Mouse (Mus musculus) cerebellum, postnatal 4 days (tissue): ENCODE measurements around the gene Krt79.

ENCODE experiments used
- DNase-seq, 2 experiments: peaks; one replicate each; pipeline ENCODE4 v3.0.0; 2022; ENCODE audit warnings: low spot score in 2 of 2, mixed read lengths in 1 of 2

Krt79 gene

GRCm38 (mm10) chr15:101933024-101933423 is 7.1 kb downstream of the Krt79 start:
- no peak for DNase-seq

DNA sequence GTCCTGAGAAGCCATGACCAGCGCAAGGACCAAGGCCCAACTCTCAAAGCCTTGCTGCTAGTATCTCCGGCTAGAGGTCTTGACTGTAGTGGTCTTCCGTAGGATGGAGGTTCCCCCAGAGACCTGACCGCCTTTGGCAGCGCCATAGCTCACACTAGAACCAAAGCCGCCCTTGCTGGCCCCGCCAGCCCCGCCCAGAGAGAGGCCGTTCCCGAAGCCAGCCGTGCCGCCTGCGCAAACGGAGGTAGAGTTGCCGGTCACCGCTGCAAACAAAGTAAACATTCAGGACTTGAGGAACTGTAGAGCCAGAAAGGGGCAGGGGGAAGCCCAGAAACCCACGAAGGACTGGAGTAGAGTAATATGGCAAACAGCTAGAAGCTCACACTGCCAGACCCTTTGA is 10.5 kb downstream of the Krt79 start:
- DNase-seq: no peak

GRCm38 (mm10) chr15:101929087-101929486 is 11.0 kb downstream of the Krt79 start:
- no peak for DNase-seq

DNA sequence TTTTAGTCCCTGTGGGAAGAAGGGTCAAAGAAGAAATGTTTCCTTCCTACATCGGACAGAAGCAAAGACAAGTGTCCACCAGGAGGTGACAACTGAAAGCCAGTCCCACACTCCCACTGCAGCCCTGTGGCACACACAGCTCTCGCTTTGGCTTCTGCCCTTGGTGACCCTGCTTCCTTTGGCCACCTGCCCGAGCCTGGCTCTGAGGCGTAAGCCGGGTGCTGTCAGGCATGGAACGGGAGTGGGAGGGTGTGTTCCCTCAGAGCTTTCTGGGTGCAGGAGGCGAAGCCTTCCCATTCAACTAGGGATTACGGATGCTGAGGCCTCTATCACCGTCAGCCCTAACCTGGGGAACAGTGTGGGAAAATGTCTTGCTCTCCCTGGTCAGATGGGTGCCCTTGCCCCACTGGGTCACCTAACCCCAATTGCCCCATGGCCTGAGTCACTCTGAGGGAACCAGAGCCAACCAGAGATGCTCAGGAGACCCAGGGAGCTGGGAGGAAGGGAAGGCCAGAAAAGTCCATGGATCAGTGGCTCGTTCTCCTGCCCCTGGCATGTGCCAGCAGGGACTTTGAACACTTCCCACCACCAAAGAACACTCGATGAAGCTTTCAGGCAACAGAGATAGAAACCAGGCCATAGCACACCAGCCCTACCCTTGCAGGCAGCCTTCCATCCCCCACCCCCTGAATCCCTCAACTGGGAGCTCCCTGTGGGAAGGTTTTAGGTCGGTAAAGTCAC is 12.6 kb downstream of the Krt79 start:
- DNase-seq: no peak

GRCm38 (mm10) chr15:101925041-101925440 is 15.1 kb downstream of the Krt79 start:
- DNase-seq: no peak

DNA sequence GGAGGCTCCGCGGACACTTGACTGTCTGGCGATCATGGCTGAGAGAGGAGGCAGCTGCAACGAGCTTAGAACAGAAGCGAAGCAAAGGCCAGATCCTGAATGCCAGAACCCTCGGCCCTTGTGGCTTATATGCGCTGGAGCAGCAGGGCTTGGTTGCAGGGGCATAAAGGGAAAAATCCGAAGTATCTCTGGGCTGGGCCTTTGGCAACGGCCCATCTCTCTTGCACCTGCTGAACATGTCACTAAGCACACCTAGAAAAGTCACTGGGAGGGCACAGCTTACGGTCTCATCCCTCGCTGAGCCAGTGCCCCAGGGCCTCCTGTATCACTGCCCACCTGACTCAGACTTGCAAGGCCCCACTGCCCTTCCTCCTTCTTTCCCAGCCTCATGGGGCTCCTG is 15.5 kb downstream of the Krt79 start, which contains the start of gene Krt4:
Gene Krt4 (minus strand): TSS at position 101 of the 400 bp plus-strand sequence.
- DNase-seq: no peak

- DNase-seq: no peak
Measured at GRCm38 (mm10) chr15:101922296-101922695, 17.8 kb downstream of the Krt79 start.

- DNase-seq: no peak
Measured at GRCm38 (mm10) chr15:101916072-101916471, 24.1 kb downstream of the Krt79 start.

- no peak for DNase-seq
Measured at GRCm38 (mm10) chr15:101904849-101905248, 35.3 kb downstream of the Krt79 start.

DNA sequence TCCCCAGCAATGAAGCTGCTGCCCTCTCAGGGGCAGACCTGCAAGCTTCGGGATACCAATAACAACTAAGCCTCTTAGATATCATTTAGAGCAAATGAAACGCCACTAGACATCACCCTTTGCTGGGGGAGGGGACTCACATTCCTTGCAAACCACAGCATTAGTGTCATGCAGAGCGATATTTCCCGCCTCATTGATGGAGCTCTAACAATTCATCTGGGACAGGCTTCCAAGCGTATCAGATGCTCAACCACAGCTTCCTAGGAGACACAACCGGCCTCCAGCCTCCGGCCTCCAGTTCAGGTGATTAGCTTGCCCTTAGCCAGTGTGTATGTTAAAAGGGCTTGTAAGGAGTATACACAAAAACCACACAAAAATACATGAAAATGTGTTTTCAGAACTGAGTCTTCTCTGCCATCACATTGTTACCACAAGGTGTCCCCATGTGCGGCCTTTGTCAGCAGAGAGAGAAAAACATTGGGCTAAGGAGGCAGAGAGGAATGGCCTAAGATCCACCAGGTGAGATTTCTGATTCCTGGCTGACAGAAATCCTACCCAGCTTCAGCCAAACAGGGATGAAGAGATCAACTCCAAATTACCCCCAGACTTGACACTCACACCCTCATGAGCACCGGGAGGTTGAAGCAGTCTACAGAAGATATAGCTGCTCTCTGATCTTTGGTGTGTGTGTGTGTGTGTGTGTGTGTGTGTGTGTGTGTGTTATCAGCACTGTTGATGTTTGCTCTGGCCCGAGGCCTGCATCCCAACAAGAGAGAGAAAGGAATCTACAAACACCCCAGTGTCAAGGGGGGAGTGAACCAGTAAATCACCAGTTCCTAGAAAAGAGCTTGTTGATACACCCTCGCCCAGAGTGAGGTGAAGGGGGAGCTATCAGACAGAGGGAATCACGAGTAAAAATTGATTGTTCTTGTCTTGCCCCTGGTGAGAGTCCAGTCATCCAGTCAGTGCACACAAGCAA is 37.7 kb downstream of the Krt79 start:
- DNase-seq: no peak

DNA sequence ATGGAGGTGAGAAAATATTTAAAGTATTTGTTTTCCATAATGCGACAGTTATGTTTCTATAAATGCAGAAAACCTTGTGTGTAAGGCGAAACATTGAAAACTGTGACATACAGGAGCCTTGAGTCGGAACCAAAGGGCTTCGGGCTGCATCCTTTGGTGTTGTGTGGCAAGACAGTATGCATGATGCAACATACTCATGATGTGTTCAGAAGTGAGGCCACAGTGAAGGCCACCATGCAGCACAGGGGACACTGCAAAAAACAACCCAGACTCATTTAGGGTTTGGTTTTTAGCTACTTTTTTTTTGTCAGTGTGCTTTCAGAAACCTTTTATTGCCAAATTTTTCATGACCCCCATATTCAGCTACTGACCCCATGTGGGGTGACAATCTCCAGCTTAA is 44.9 kb downstream of the Krt79 start:
- DNase-seq: no peak

GRCm38 (mm10) chr15:101892820-101893219 is 47.3 kb downstream of the Krt79 start, which contains the start of gene Krt76:
Gene Krt76 (minus strand): TSS chr15:101892920.
- DNase-seq: no peak

DNA sequence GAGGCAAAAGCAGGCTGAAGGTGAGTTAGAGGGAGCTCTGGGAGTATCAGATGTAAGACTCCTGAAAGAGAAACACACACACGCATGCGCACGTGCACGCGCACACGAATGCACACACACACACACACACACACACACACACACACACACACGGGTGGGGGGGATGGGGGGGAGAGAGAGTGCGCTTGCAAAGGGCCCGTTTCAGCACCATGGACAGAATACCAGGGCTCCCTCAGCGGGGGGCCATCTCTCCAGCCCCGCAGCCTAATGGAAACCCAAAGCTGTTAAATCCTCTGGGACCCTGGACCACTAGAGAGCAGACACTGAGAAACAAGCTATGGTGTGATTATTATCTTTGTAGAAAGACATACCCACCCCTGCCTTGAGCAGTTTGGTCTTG is 60.3 kb downstream of the Krt79 start:
- DNase-seq: no peak
